Mouse (Mus musculus) B cell, adult 67 days (primary cell): Measurements from ENCODE around the gene Il1rap. TPM values are rescaled to one million over a fixed set of nuclear protein-coding genes. Genes with fewer than 3 reads are reported as not detected.

Source experiments
- total RNA-seq, 2 experiments: library from RNA; stranded (reverse); gene quantifications; 4 replicates each; pipeline ENCODE4 v1.2.4; 2023

Gene Il1rap
- 10 to 100 TPM; 11.3 to 15.7 TPM for total RNA-seq

GRCm38 (mm10) chr16:26581048-26581912 lies at the start of gene Il1rap:
Il1rap (plus strand) TSS chr16:26581704.

Other genes with a start within 250 kb of the Il1rap start
- not detected for gene Cldn1, start 209.9 kb upstream of the Il1rap start, total RNA-seq
- not detected for gene Cldn16, start 118.6 kb upstream of the Il1rap start, total RNA-seq
- not detected for gene Tmem207, start 54.9 kb upstream of the Il1rap start, total RNA-seq